Mouse (Mus musculus) CD8-positive naive resting alpha-beta T cell, adult 57 days (primary cell): ENCODE measurements around the gene Ager. TPM values are rescaled to one million over a fixed set of nuclear protein-coding genes. Genes with fewer than 3 reads are reported as not detected.

Experiments used
- total RNA-seq: library from RNA; stranded (reverse); gene quantifications from one replicate; pipeline ENCODE4 v1.2.4, GENCODE M21; 2023

The Ager gene
- 4.8 TPM for total RNA-seq

GRCm38 (mm10) chr17:34597566-34598095 is at the start of gene Ager:
TSS of gene Ager (plus strand) at chr17:34597862.

GRCm38 (mm10) chr17:34564003-34564421 is 33.6 kb upstream of the Ager start, which contains the start of gene Notch4:
TSS of gene Notch4 (plus strand) at chr17:34564268.

GRCm38 (mm10) chr17:34589681-34590101 is 8.0 kb upstream of the Ager start, which contains the start of gene Gpsm3:
TSS of gene Gpsm3 (plus strand) at chr17:34589806.

DNA sequence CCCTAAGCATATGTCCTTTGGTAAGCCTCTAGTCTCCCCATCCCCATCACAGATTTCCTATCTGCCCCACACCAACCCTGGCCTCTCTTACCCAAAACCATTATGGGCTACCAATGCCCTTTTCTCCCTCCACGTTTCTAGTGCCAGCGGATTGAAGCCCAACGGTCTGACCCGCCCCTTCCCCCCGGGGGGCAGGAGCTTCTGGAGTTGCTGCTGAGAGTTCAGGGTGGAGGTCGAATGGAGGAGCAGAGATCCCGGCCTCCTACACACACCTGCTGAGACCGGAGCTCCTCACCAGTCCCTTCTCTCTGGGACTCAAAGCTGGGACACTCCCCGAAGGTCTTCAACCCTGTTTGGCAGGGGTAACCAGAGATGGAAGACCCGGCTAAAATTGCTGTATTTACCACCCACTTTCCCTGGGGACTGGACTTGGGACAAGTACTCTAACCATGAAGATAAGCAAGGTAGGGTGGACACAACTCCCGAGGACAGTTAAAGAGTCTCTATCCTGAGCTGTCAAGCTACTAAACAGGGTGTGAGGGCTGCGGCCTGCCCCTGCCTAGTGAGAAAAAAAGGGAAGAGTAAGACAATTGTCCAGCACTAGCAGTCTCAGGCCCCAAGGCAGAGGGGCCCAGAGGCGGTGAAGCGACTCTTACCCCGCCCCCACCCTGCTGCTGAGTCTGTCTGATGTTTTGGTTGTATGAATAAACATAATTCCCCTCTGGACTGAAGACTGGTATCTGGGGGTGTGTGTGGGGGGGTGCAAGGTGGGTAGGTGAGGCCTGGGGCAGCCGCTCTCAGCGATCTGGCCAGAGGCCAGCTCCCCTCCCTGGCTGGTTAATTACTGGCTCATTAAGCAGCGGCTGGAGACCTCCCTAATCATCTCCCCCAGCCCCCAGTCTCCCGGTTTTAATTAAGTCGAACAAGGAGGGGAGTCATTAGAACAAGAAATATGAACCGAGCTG is 6.4 kb upstream of the Ager start, which contains the start of gene Pbx2:
TSS of gene Pbx2 (plus strand) at position 238 of the 965 bp plus-strand sequence.

DNA sequence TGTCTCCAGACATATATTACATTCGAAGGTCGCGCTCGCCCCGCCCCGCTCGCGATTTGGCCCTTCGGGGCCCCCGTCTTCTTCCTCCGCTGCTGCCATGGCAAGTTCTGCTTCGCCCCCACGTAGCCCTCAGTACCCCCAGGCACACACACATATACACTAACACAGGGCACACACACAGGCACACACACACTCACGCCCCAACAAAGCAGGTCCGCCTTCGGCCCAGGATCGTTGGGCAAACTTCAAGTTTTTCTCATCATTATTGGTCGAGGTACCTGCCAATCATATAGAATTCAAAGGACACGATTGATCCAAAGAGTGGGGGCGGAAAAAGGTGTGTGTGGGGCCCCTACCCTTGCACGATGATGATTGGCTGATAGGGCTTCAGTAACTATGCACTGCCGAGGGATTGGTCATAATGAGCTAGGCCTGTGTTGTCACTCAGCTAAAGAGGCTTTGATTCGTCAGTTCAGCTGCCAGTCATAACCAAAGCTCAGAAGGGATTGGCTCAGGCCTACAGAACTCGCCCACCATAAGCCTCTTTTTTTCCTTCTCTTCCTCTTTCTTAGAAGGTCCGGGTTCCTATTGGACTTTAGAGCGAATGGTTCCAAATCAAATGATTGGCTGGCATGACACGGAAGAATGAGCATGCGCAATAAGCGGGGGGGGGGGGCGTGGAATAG is 5.9 kb downstream of the Ager start, which contains the start of gene Rnf5:
TSS of gene Rnf5 (minus strand) at position 316 of the 686 bp plus-strand sequence.

DNA sequence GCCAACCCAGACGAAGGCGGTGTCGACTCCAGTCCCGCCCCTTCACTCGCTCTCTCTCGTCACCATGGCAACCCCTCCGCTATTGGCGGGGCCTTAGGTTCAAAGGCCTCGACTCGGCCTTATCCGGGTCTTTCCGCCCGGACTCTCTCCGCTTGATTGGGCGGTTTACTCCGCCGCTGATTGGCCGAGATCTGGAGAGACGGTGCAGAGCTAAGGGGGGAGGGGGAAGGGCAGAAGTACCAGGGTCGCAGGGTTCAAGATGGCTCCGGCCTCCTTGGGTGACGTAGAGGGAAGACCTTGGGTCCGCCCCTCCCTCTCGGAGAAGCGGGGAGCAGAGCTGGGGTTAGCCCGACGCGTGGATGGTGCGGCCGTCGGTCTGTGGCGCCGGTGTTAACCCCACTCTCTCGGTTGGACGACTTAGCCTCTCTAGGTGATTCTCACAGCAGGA is 6.4 kb downstream of the Ager start, which contains the start of gene Agpat1:
TSS of gene Agpat1 (plus strand) at position 202 of the 448 bp plus-strand sequence.

GRCm38 (mm10) chr17:34615871-34616270 is 18.2 kb downstream of the Ager start, which contains the start of gene Egfl8:
TSS of gene Egfl8 (minus strand) at chr17:34615971.

DNA sequence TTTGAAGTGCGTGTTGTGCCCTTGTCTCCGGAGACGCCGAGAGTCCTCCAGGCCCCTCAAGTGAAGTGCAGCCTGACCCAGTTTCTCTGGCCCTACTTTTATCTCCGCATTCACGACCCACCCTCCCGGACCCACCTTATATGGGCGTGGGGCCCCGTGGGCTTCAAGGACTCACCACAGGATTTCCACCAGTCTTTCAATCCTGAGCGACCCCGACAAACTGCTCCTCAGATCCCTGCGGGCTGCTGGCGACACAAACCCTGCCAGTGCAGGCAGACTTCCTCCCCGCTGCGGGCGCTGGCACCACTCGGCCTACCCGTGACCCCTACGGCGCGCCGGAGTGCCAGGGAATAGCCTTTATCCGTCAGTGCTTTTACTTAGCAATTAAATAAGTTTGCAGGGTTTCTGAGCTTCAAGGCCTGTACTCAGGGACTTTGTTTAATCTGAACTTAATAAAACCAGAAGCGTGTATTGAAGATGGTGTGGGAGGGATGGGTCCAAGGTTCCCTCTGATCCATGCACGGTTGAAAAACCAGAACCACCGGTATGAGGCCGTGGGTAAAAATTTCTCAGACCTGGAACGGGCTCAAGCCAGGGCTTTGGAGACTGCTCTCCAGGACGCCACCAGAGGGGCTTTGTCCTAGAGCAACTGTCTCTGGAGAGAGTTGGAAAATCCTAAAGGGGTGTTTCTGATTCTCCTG is 30.4 kb downstream of the Ager start, which contains the start of gene Ppt2:
TSS of gene Ppt2 (minus strand) at position 568 of the 701 bp plus-strand sequence.

GRCm38 (mm10) chr17:34629221-34629751 is 31.6 kb downstream of the Ager start, which contains the start of gene Prrt1:
TSS of gene Prrt1 (plus strand) at chr17:34629533.

DNA sequence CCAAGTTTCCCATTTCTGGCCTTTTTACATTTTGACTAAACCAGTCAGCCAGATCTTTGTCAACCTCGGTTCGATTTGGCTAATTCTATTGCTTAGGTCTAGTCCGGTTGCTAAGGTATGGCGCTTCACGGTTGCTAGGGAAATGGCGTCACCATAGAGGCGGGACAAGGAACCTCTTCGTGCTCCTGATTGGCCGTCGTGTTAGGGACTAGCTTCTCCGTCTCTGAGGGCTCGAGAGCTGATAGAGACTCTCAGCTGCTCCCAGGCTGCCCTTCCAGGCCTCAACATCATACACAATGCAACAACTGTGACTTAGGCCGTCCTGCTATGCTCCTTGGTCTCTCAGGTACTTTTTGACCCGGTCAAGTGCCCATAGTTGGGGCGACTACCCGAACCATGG is 46.9 kb downstream of the Ager start, which contains the start of gene Fkbpl:
TSS of gene Fkbpl (plus strand) at position 157 of the 400 bp plus-strand sequence.

DNA sequence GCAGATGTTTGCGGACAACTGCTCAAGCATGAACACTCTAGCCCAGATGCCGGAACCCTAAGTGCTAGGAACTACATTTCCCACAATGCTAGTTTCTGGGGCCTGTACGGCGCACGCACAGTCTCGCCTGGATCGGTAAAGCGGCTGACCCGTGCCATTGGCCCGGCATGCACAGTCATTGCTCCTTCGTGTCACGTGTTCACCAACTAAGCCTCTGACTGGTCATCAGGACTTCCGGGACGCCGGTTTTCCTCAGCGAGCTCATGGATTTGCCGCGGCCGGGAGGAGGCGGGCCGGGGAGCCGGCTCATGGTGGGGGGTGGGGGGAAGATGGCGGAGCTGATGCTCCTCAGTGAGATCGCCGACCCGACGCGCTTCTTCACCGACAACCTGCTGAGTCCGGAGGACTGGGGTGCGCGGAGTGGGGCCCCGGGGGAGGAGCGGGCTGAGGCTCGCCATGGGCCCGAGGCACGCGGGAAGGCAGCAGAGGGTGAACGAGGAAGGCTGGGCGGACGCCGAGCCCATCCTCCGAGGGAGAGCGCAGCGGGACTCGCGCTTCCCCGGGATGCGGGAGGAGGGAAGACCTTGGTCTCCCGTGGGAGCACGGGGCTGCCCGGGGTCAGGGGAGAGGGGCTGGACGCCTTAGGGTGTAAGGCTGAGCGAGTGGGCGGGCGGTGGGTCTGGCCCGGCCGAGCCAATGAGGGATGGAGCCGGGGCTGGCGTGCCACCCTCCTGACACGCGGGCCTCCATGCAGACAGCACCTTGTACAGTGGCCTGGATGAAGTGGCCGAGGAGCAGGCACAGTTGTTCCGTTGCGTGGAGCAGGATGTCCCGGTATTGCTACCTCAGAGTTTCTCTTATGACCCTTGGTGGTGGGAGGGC is 49.5 kb downstream of the Ager start, which contains the start of gene Atf6b:
TSS of gene Atf6b (plus strand) at position 241 of the 882 bp plus-strand sequence.

Other genes starting within 250 kb of the Ager start
- 1.2 TPM for gene Btnl2, start 243.0 kb upstream of the Ager start, total RNA-seq
- gene Btnl1, start 220.7 kb upstream of the Ager start, total RNA-seq, result 0.40 TPM
- 0.95 TPM for gene BC051142, start 199.0 kb upstream of the Ager start, total RNA-seq
- not detected for gene Btnl4, start 120.5 kb upstream of the Ager start, total RNA-seq
- gene Btnl6, start 80.5 kb upstream of the Ager start, total RNA-seq, result not detected
- gene Notch4, start 33.6 kb upstream of the Ager start, total RNA-seq, result 0.67 TPM
- gene Gpsm3, start 8.1 kb upstream of the Ager start, total RNA-seq, result 188 TPM
- gene Pbx2, start 6.6 kb upstream of the Ager start, total RNA-seq, result 45.2 TPM
- 29.0 TPM for gene Rnf5, start 5.8 kb downstream of the Ager start, total RNA-seq
- 54.0 TPM for gene Agpat1, start 6.4 kb downstream of the Ager start, total RNA-seq
- 4.3 TPM for gene Egfl8, start 18.1 kb downstream of the Ager start, total RNA-seq
- gene Ppt2, start 30.6 kb downstream of the Ager start, total RNA-seq, result 22.5 TPM
- gene Prrt1, start 31.7 kb downstream of the Ager start, total RNA-seq, result 15.2 TPM
- 3.1 TPM for gene Fkbpl, start 46.9 kb downstream of the Ager start, total RNA-seq
- gene Atf6b, start 49.3 kb downstream of the Ager start, total RNA-seq, result 47.8 TPM
- 0.09 TPM for gene Tnxb, start 72.7 kb downstream of the Ager start, total RNA-seq
- 1.3 TPM for gene C4b, start 146.0 kb downstream of the Ager start, total RNA-seq
- gene Cyp21a1, start 206.7 kb downstream of the Ager start, total RNA-seq, result not detected
- gene Stk19, start 239.1 kb downstream of the Ager start, total RNA-seq, result 62.5 TPM
- 76.5 TPM for gene Dxo, start 239.2 kb downstream of the Ager start, total RNA-seq